Mouse (Mus musculus): ENCODE measurements around the gene Ndufaf2. TPM values are rescaled to one million over a fixed set of nuclear protein-coding genes. Genes with fewer than 3 reads are reported as not detected.

Ndufaf2 gene
- total and polyA plus RNA-seq, 2 experiments from 2014 or later = 14.8 to 72.0 TPM

GRCm38 (mm10) chr13:108157732-108158464 is 525 bp downstream of the Ndufaf2 start:
- DNase-seq (ENCODE audit: low spot score) (peak; percentile 20), ATAC-seq (ENCODE audit: low FRiP score) (no peak; the same call in none of the 2 replicates)
- Histone ChIP-seq H3K27me3 (ENCODE audit: insufficient read depth, low read length) (no peaks in the 10 kb centered on the region), H3K36me3 (ENCODE audit: insufficient read depth, low read length) (peaks cover 10% of the 10 kb centered on the region), H3K9ac (replicated peaks; ENCODE audit: low read length, poor library complexity, severe bottlenecking) (peak overlapping the region; percentile 64), H3K27ac (ENCODE audit: low read depth, low read length) (no peak overlapping the region), H3K4me3 (ENCODE audit: low read depth, low read length) (peak overlapping the region; percentile 70), H3K4me1 (ENCODE audit: insufficient read depth, low read length) (no peaks in the 10 kb centered on the region), H3K4me2 (ENCODE audit: low read depth, low read length, poor library complexity, severe bottlenecking) (peak overlapping the region; percentile 69), H3K9me3 (ENCODE audit: low read length) (no peaks in the 10 kb centered on the region)
- no peak for TF ChIP-seq CTCF (IDR thresholded peaks at IDR 0.05)
- 3% methylated on average over 40 of the region's 42 CpGs for WGBS

GRCm38 (mm10) chr13:108157156-108157555 is 1.3 kb downstream of the Ndufaf2 start:
- WGBS = 74% methylated on average over 2 of the region's 2 CpGs
- TF ChIP-seq CTCF (IDR thresholded peaks at IDR 0.05) = no peak
- no peak overlapping the region for H3K9ac ChIP-seq (replicated peaks; ENCODE audit: low read length, poor library complexity, severe bottlenecking)
- H3K27me3 ChIP-seq (ENCODE audit: insufficient read depth, low read length) = no peaks in the 10 kb centered on the region
- no peak for DNase-seq (ENCODE audit: low spot score)
- peaks cover 10% of the 10 kb centered on the region for H3K36me3 ChIP-seq (ENCODE audit: insufficient read depth, low read length)
- no peak overlapping the region for H3K27ac ChIP-seq (ENCODE audit: low read depth, low read length)
- H3K4me3 ChIP-seq (ENCODE audit: low read depth, low read length) = no peak overlapping the region
- H3K9me3 ChIP-seq (ENCODE audit: low read length) = no peaks in the 10 kb centered on the region
- H3K4me2 ChIP-seq (ENCODE audit: low read depth, low read length, poor library complexity, severe bottlenecking) = no peak overlapping the region
- no peaks in the 10 kb centered on the region for H3K4me1 ChIP-seq (ENCODE audit: insufficient read depth, low read length)
- no peak for ATAC-seq (ENCODE audit: low FRiP score)

- Histone ChIP-seq H3K27ac (ENCODE audit: low read depth, low read length) (no peak overlapping the region), H3K9ac (replicated peaks; ENCODE audit: low read length, poor library complexity, severe bottlenecking) (no peak overlapping the region), H3K4me3 (ENCODE audit: low read depth, low read length) (no peak overlapping the region), H3K36me3 (ENCODE audit: insufficient read depth, low read length) (no peaks in the 10 kb centered on the region), H3K9me3 (ENCODE audit: low read length) (no peaks in the 10 kb centered on the region), H3K4me1 (ENCODE audit: insufficient read depth, low read length) (no peaks in the 10 kb centered on the region), H3K4me2 (ENCODE audit: low read depth, low read length, poor library complexity, severe bottlenecking) (no peak overlapping the region), H3K27me3 (ENCODE audit: insufficient read depth, low read length) (no peaks in the 10 kb centered on the region)
- 61% methylated on average over 8 of the region's 8 CpGs for WGBS
- ATAC-seq (ENCODE audit: low FRiP score) = peak; percentile 42; the same call in 1 of the 2 replicates
- peak; percentile 85 for TF ChIP-seq CTCF (IDR thresholded peaks at IDR 0.05)
- peak; percentile 86 for DNase-seq (ENCODE audit: low spot score)
These were observed 5.6 kb downstream of the Ndufaf2 start for GRCm38 (mm10) chr13:108152650-108153372.

- H3K9me3 ChIP-seq (ENCODE audit: low read length) = no peaks in the 10 kb centered on the region
- ATAC-seq (ENCODE audit: low FRiP score) = no peak
- H3K4me2 ChIP-seq (ENCODE audit: low read depth, low read length, poor library complexity, severe bottlenecking) = no peak overlapping the region
- H3K27ac ChIP-seq (ENCODE audit: low read depth, low read length) = no peak overlapping the region
- TF ChIP-seq CTCF (IDR thresholded peaks at IDR 0.05) = peak; percentile 91
- DNase-seq (ENCODE audit: low spot score) = peak; percentile 47
- no peaks in the 10 kb centered on the region for H3K36me3 ChIP-seq (ENCODE audit: insufficient read depth, low read length)
- no peaks in the 10 kb centered on the region for H3K4me1 ChIP-seq (ENCODE audit: insufficient read depth, low read length)
- H3K27me3 ChIP-seq (ENCODE audit: insufficient read depth, low read length) = no peaks in the 10 kb centered on the region
- no peak overlapping the region for H3K9ac ChIP-seq (replicated peaks; ENCODE audit: low read length, poor library complexity, severe bottlenecking)
- H3K4me3 ChIP-seq (ENCODE audit: low read depth, low read length) = no peak overlapping the region
These were observed 6.6 kb downstream of the Ndufaf2 start for GRCm38 (mm10) chr13:108151782-108152181.

GRCm38 (mm10) chr13:108144086-108144485 is 14.3 kb downstream of the Ndufaf2 start:
- Histone ChIP-seq H3K27ac (ENCODE audit: low read depth, low read length) (no peak overlapping the region), H3K4me2 (ENCODE audit: low read depth, low read length, poor library complexity, severe bottlenecking) (no peak overlapping the region), H3K4me3 (ENCODE audit: low read depth, low read length) (no peak overlapping the region), H3K27me3 (ENCODE audit: insufficient read depth, low read length) (no peaks in the 10 kb centered on the region), H3K9ac (replicated peaks; ENCODE audit: low read length, poor library complexity, severe bottlenecking) (no peak overlapping the region), H3K9me3 (ENCODE audit: low read length) (no peaks in the 10 kb centered on the region), H3K36me3 (ENCODE audit: insufficient read depth, low read length) (no peaks in the 10 kb centered on the region), H3K4me1 (ENCODE audit: insufficient read depth, low read length) (no peaks in the 10 kb centered on the region)
- 95% methylated on average over 8 of the region's 8 CpGs for WGBS
- no peak for ATAC-seq (ENCODE audit: low FRiP score)
- no peak for TF ChIP-seq CTCF (IDR thresholded peaks at IDR 0.05)
- no peak for DNase-seq (ENCODE audit: low spot score)

- ATAC-seq (ENCODE audit: low FRiP score) (no peak), DNase-seq (ENCODE audit: low spot score) (no peak)
- no peaks in the 10 kb centered on the region for H3K9me3 ChIP-seq (ENCODE audit: low read length)
- WGBS = 75% methylated on average over 5 of the region's 5 CpGs
- no peak overlapping the region for H3K4me2 ChIP-seq (ENCODE audit: low read depth, low read length, poor library complexity, severe bottlenecking)
- H3K27me3 ChIP-seq (ENCODE audit: insufficient read depth, low read length) = no peaks in the 10 kb centered on the region
- no peak overlapping the region for H3K9ac ChIP-seq (replicated peaks; ENCODE audit: low read length, poor library complexity, severe bottlenecking)
- H3K27ac ChIP-seq (ENCODE audit: low read depth, low read length) = no peak overlapping the region
- no peaks in the 10 kb centered on the region for H3K36me3 ChIP-seq (ENCODE audit: insufficient read depth, low read length)
- TF ChIP-seq CTCF (IDR thresholded peaks at IDR 0.05) = no peak
- no peak overlapping the region for H3K4me3 ChIP-seq (ENCODE audit: low read depth, low read length)
- no peaks in the 10 kb centered on the region for H3K4me1 ChIP-seq (ENCODE audit: insufficient read depth, low read length)
These were observed 19.9 kb downstream of the Ndufaf2 start for GRCm38 (mm10) chr13:108138403-108138977.

All from midbrain, postnatal 0 days (tissue).